Mouse (Mus musculus): ENCODE results near the gene Rab3c.

DNA sequence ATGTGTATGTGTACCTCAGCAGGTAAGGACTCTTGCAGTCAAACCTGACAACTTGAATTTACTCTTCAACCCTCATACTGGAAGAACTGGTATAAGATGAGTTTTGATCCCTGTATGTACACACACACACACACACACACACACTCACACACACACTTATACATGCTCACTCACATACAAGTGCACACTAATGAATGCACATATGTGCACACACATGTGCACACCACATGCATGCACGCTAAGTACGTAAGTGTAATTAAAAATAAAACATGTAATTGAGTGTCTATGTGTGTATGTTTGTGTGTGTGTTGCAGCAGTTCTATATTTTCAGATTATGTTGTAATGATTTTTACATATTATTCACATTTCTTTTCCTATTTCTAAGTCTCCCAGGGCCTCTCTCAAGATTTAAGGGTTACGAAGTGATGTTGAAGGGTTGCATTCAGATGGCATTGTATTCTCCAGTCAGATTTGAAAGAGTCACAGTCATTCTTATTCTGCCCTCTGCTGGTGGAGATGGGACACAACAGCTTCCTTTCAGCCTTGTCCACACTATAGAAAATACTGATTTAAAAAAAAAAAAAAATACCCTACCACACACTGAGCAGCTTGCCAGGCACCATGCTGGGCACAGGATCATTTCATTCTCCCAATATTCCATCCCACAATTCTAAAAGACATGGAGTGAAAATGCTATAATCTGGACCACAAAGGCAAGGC lies 240.9 kb downstream of the Rab3c start:
- TF ChIP-seq CTCF (IDR thresholded peaks at IDR 0.05; ENCODE audit: borderline replicate concordance, insufficient read depth, low read length) (no peak), POLR2A (IDR thresholded peaks at IDR 0.05; ENCODE audit: low read depth, low read length) (no peak)
